Mouse (Mus musculus) MEL (cell line): ENCODE data around the gene Nepn. TPM values are rescaled to one million over a fixed set of nuclear protein-coding genes. Genes with fewer than 3 reads are reported as not detected.
A peak's percentile ranks its signal among the peaks of the same experiment; 100 is the strongest.

Experiments used
- DNase-seq: peaks from one replicate; pipeline ENCODE4 v3.0.0; 2011; ENCODE audit warnings: low read depth, low spot score
- H3K27ac ChIP-seq: 2 replicates; pipeline ENCODE4 v1.5.1; 2012; ENCODE audit warnings: low read depth, mild to moderate bottlenecking, control low read depth, low read length, moderate library complexity; ENCODE audit not compliant: control insufficient read depth
- H3K27me3 ChIP-seq, 2 experiments: fragments of 150-350 bp in 1 of 2; sonication (generic) in 1 of 2; 2 replicates each; pipeline ENCODE4 v1.6.1; 2012; ENCODE audit warnings: low read length in 2 of 2, mild to moderate bottlenecking in 2 of 2, improper control_type of control experiment in 1 of 2, moderate library complexity in 1 of 2; ENCODE audit not compliant: insufficient read depth in 2 of 2, control insufficient read depth in 1 of 2
- H3K36me3 ChIP-seq, 2 experiments: 2 replicates each; pipeline ENCODE4 v1.6.1; 2012 to 2014; ENCODE audit warnings: low read length in 2 of 2, improper control_type of control experiment in 1 of 2, inconsistent platforms in 1 of 2, mild to moderate bottlenecking in 1 of 2; ENCODE audit not compliant: insufficient read depth in 2 of 2, control insufficient read depth in 1 of 2
- H3K4me1 ChIP-seq, 2 experiments: fragments of 150-350 bp in 1 of 2; sonication (generic) in 1 of 2; 2 replicates each; pipeline ENCODE4 v1.6.1; 2012; ENCODE audit warnings: low read length in 2 of 2, improper control_type of control experiment in 1 of 2, mild to moderate bottlenecking in 1 of 2; ENCODE audit not compliant: insufficient read depth in 2 of 2, control insufficient read depth in 1 of 2
- H3K4me3 ChIP-seq, 2 experiments: fragments of 150-350 bp in 1 of 2; sonication (generic) in 1 of 2; 2 replicates each; pipeline ENCODE4 v1.5.1; 2012; ENCODE audit warnings: low read depth in 2 of 2, low read length in 2 of 2, mild to moderate bottlenecking in 2 of 2, moderate library complexity in 2 of 2, control low read depth in 1 of 2, improper control_type of control experiment in 1 of 2; ENCODE audit not compliant: control insufficient read depth in 1 of 2, insufficient read depth in 1 of 2
- H3K79me2 ChIP-seq: 2 replicates; pipeline ENCODE4 v1.6.1; 2012; ENCODE audit warnings: mild to moderate bottlenecking, low read length, moderate library complexity; ENCODE audit not compliant: control insufficient read depth, poor library complexity, insufficient read depth
- H3K9ac ChIP-seq: 2 replicates; pipeline ENCODE4 v1.6.1; 2012; ENCODE audit warnings: low read depth, mild to moderate bottlenecking, control low read depth, low read length, moderate library complexity; ENCODE audit not compliant: control insufficient read depth, poor library complexity, severe bottlenecking
- H3K9me3 ChIP-seq: fragments of 150-350 bp; sonication (generic); replicated peaks from 2 replicates; pipeline ENCODE4 v1.6.1; 2012; ENCODE audit warnings: mild to moderate bottlenecking, low read length, improper control_type of control experiment, moderate library complexity; ENCODE audit not compliant: insufficient read depth
- BHLHE40 ChIP-seq: IDR thresholded peaks from 2 replicates; pipeline ENCODE4 v1.6.1; 2012; ENCODE audit warnings: low read depth, mild to moderate bottlenecking, inconsistent platforms, low read length, improper control_type of control experiment, borderline replicate concordance
- CHD2 ChIP-seq: IDR thresholded peaks from 2 replicates; pipeline ENCODE4 v1.6.1; 2011; ENCODE audit warnings: low read length, improper control_type of control experiment
- CTCF ChIP-seq, 3 experiments: IDR thresholded peaks in 2 of 3; conservative IDR thresholded peaks in 1 of 3; 2 replicates each; pipeline ENCODE4 v1.5.1; 2011 to 2012; ENCODE audit warnings: low read length in 3 of 3, low read depth in 2 of 3, mild to moderate bottlenecking in 2 of 3, improper control_type of control experiment in 1 of 3, inconsistent platforms in 1 of 3, mixed read lengths in 1 of 3, moderate library complexity in 1 of 3; ENCODE audit not compliant: control insufficient read depth in 1 of 3, insufficient read depth in 1 of 3, poor library complexity in 1 of 3, severe bottlenecking in 1 of 3
- E2F4 ChIP-seq: IDR thresholded peaks from 2 replicates; pipeline ENCODE4 v1.6.1; 2011; ENCODE audit warnings: low read depth, low read length, improper control_type of control experiment, borderline replicate concordance
- EP300 ChIP-seq, 2 experiments: IDR thresholded peaks; 2 replicates each; pipeline ENCODE4 v1.6.1; 2011; ENCODE audit warnings: improper control_type of control experiment in 2 of 2, low read length in 2 of 2, low read depth in 1 of 2, mild to moderate bottlenecking in 1 of 2
- GATA1 ChIP-seq: IDR thresholded peaks from 2 replicates; pipeline ENCODE4 v1.6.1; 2011; ENCODE audit warnings: low read depth, low read length, improper control_type of control experiment
- JUND ChIP-seq: IDR thresholded peaks from 2 replicates; pipeline ENCODE4 v1.6.1; 2011; ENCODE audit warnings: low read depth, mild to moderate bottlenecking, improper control_type of control experiment, low read length
- MAFK ChIP-seq: IDR thresholded peaks from 2 replicates; pipeline ENCODE4 v1.6.1; 2011; ENCODE audit warnings: low read depth, mild to moderate bottlenecking, low read length, improper control_type of control experiment, borderline replicate concordance
- MAX ChIP-seq: IDR thresholded peaks from 2 replicates; pipeline ENCODE4 v1.6.1; 2011; ENCODE audit warnings: low read length, improper control_type of control experiment
- MAZ ChIP-seq: IDR thresholded peaks from 2 replicates; pipeline ENCODE4 v1.6.1; 2012; ENCODE audit warnings: low read depth, mild to moderate bottlenecking, inconsistent platforms, low read length, improper control_type of control experiment
- MXI1 ChIP-seq: IDR thresholded peaks from 2 replicates; pipeline ENCODE4 v1.6.1; 2011; ENCODE audit warnings: mild to moderate bottlenecking, low read depth, low read length, improper control_type of control experiment
- MYB ChIP-seq: IDR thresholded peaks from 2 replicates; pipeline ENCODE4 v1.6.1; 2011; ENCODE audit warnings: mild to moderate bottlenecking, low read depth, low read length, improper control_type of control experiment
- POLR2A ChIP-seq, 2 experiments: IDR thresholded peaks; 2 replicates each; pipeline ENCODE4 v1.6.1; 2011 to 2012; ENCODE audit warnings: low read length in 2 of 2, mild to moderate bottlenecking in 2 of 2, control low read depth in 1 of 2, improper control_type of control experiment in 1 of 2, low read depth in 1 of 2, moderate library complexity in 1 of 2; ENCODE audit not compliant: control insufficient read depth in 1 of 2, insufficient read depth in 1 of 2, poor library complexity in 1 of 2
- RAD21 ChIP-seq: IDR thresholded peaks from 2 replicates; pipeline ENCODE4 v1.6.1; 2011; ENCODE audit warnings: mild to moderate bottlenecking, low read depth, low read length, improper control_type of control experiment
- RCOR1 ChIP-seq: IDR thresholded peaks from 2 replicates; pipeline ENCODE4 v1.6.1; 2012; ENCODE audit warnings: low read depth, mild to moderate bottlenecking, inconsistent platforms, low read length, improper control_type of control experiment
- SIN3A ChIP-seq: IDR thresholded peaks from 2 replicates; pipeline ENCODE4 v1.6.1; 2012; ENCODE audit warnings: low read length, improper control_type of control experiment, inconsistent platforms
- SMC3 ChIP-seq: IDR thresholded peaks from 2 replicates; pipeline ENCODE4 v1.6.1; 2011; ENCODE audit warnings: low read depth, low read length, improper control_type of control experiment
- TBP ChIP-seq: IDR thresholded peaks from 2 replicates; pipeline ENCODE4 v1.8.0; 2011; ENCODE audit warnings: low read depth, low read length, improper control_type of control experiment
- USF1 ChIP-seq: IDR thresholded peaks from 2 replicates; pipeline ENCODE4 v1.6.1; 2014; ENCODE audit warnings: low read depth, mild to moderate bottlenecking, inconsistent platforms, low read length, improper control_type of control experiment, moderate library complexity
- ZC3H11A ChIP-seq: IDR thresholded peaks from 2 replicates; pipeline ENCODE4 v1.6.1; 2012; ENCODE audit warnings: low read depth, mild to moderate bottlenecking, inconsistent platforms, low read length, improper control_type of control experiment
- polyA plus RNA-seq, 2 experiments: library from polyadenylated mRNA; stranded (reverse) in 1 of 2; unstranded in 1 of 2; fragments of >175 nt in 1 of 2; fragments of >200 nt in 1 of 2; gene quantifications; 2 replicates each; pipeline versions ENCODE4 v1.2.1 to v1.2.4; 2012; ENCODE audit warnings: low replicate concordance in 2 of 2, low read depth in 1 of 2; ENCODE audit not compliant: insufficient read length in 2 of 2, insufficient read depth in 1 of 2, missing spikeins in 1 of 2
- total RNA-seq: library from RNA; depleted of rRNA; stranded (reverse); fragments of 300-350 nt; gene quantifications from 2 replicates; pipeline ENCODE4 v1.2.3, GENCODE M21; 2012

Gene Nepn
- total and polyA plus RNA-seq, 3 experiments, result 0.12 to 0.17 TPM; not detected in 1

DNA sequence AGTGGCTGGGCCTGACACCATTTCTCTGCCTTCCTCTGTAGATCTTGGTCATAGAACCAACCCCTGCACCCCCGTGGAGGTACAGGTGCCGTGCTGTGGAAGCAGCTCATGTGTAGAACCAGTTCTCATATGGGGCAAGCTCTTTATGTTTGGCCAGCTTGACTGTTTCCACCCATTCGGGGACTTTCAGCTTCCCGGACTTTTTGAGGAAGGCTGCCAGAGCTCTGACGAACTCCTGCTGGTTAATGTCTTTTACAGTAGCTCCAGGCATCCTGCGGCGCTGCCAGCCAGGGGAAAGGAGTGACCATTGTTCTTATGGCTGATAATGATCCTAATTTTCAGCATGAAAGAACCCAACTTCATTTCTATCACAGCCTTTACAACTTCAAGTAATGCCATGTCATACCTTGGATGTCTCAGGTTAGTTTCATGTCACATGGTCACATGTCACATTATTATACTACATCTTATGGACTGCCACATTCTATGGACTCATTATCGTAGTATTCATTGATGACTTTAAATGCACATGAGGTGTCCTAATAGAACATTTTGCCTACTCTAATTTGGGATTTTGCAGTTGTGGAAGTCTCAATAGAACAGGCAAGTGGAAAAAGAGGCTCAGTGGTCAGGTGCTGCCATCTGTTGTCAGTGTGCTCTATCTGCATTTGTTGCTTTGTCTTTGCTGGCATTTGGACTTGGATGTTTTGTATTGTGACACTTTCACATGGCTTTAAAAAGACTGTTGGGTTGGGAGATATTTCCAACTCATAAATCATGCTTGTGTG is 3.8 kb upstream of the Nepn start:
- H3K9ac ChIP-seq, result no peak overlapping the region
- peak; percentile 73 for DNase-seq
- H3K4me1 ChIP-seq, result peaks cover 0 to 21% of the 10 kb centered on the region in 2 experiments; a peak in 2 of 4 replicates
- TF ChIP-seq USF1 (0 out of 2 replicates have a peak, but pooled peaks have one; percentile 21), GATA1 (no peak), ZC3H11A (peak; percentile 91), MAX (no peak), SMC3 (peak; percentile 91), MAFK (no peak), CTCF (IDR thresholded peaks at IDR 0.05 in 2 of 3, conservative IDR thresholded peaks at IDR 0.05 in 1 of 3; ENCODE audit: control insufficient read depth in 1 of 3, insufficient read depth in 1 of 3, low read depth in 2 of 3, low read length in 3 of 3, poor library complexity in 1 of 3, severe bottlenecking in 1 of 3) (peak; percentile 63 to 95 (median 82)), JUND (peak; percentile 38; the same call in 1 of the 2 replicates), TBP (no peak), RAD21 (peak; percentile 97), MAZ (no peak), SIN3A (peak; percentile 49), MXI1 (peak; percentile 56; the same call in 1 of the 2 replicates)
- peaks cover 11% of the 10 kb centered on the region for H3K79me2 ChIP-seq
- H3K4me3 ChIP-seq, result no peak overlapping the region
- H3K27me3 ChIP-seq, result no peaks in the 10 kb centered on the region
- H3K27ac ChIP-seq, result no peak overlapping the region
- no peaks in the 10 kb centered on the region for H3K9me3 ChIP-seq
- H3K36me3 ChIP-seq, result peaks cover 0 to 14% of the 10 kb centered on the region in 2 experiments; a peak in 2 of 4 replicates

GRCm38 (mm10) chr10:52387192-52387591 is 1.6 kb upstream of the Nepn start:
- H3K4me1 ChIP-seq, result peaks cover 7 to 24% of the 10 kb centered on the region in 2 experiments
- no peaks in the 10 kb centered on the region for H3K9me3 ChIP-seq
- no peaks in the 10 kb centered on the region for H3K27me3 ChIP-seq
- no peaks in the 10 kb centered on the region; the same call in 1 of the 2 replicates for H3K79me2 ChIP-seq
- no peak for DNase-seq
- TF ChIP-seq RCOR1, result no peak
- no peak for TF ChIP-seq CHD2
- no peak for TF ChIP-seq E2F4
- TF ChIP-seq MYB, result 0 out of 2 replicates have a peak, but pooled peaks have one; percentile 33
- peak in 1 of 2 experiments; percentile 51; a peak in 1 of 4 replicates for TF ChIP-seq EP300 (IDR thresholded peaks at IDR 0.05; ENCODE audit: low read depth in 1 of 2, low read length in 2 of 2)
- no peak for TF ChIP-seq POLR2A (IDR thresholded peaks at IDR 0.05; ENCODE audit: control insufficient read depth in 1 of 2, insufficient read depth in 1 of 2, low read depth in 1 of 2, low read length in 2 of 2, poor library complexity in 1 of 2)
- no peak for TF ChIP-seq SIN3A
- no peak for TF ChIP-seq BHLHE40
- peak; percentile 66 for TF ChIP-seq GATA1
- TF ChIP-seq TBP, result no peak
- no peak for TF ChIP-seq MAZ
- no peak overlapping the region for H3K27ac ChIP-seq
- no peak overlapping the region; a peak in 1 of 4 replicates for H3K4me3 ChIP-seq
- no peak overlapping the region for H3K9ac ChIP-seq
- H3K36me3 ChIP-seq, result peaks cover 0 to 21% of the 10 kb centered on the region in 2 experiments; a peak in 2 of 4 replicates
